Mouse (Mus musculus) adrenal gland, adult 2 months (tissue): ENCODE results near the gene Fcer2a. TPM values are rescaled to one million over a fixed set of nuclear protein-coding genes. Genes with fewer than 3 reads are reported as not detected.

Source experiments
- DNase-seq: peaks from one replicate; pipeline ENCODE4 v3.0.0; 2021
- polyA plus RNA-seq: library from polyadenylated mRNA; depleted of rRNA; stranded (reverse); fragments of >200 nt; gene quantifications from 2 replicates; pipeline ENCODE4 v1.2.3, GENCODE M21; 2012; rRNA removed
- total RNA-seq, 2 experiments: library from RNA; stranded (reverse); gene quantifications; 2 replicates each; pipeline ENCODE4 v1.2.3; 2021

Gene Fcer2a
- total and polyA plus RNA-seq, 3 experiments = 0.07 to 0.41 TPM; not detected in 1

- peak; percentile 95 for DNase-seq
Measured at GRCm38 (mm10) chr8:3676131-3676992, 17.6 kb downstream of the Fcer2a start, which contains the start of gene Trappc5. Gene Trappc5 (plus strand): TSS chr8:3676299.

GRCm38 (mm10) chr8:3674671-3675070 lies 19.3 kb downstream of the Fcer2a start:
- DNase-seq = no peak

- DNase-seq = peak; percentile 90
Measured at GRCm38 (mm10) chr8:3671980-3672491, 21.9 kb downstream of the Fcer2a start, which contains the start of gene Fcor. Gene Fcor (minus strand): TSS chr8:3672362.

GRCm38 (mm10) chr8:3670388-3670787 lies 23.6 kb downstream of the Fcer2a start:
- DNase-seq = no peak

GRCm38 (mm10) chr8:3665507-3665906 lies 28.5 kb downstream of the Fcer2a start, which contains the start of gene Mcemp1:
Gene Mcemp1 (plus strand): TSS chr8:3665754.
- no peak for DNase-seq

- DNase-seq = no peak
Measured at GRCm38 (mm10) chr8:3664405-3664804, 29.6 kb downstream of the Fcer2a start.

GRCm38 (mm10) chr8:3660889-3661288 lies 33.1 kb downstream of the Fcer2a start:
- no peak for DNase-seq

- DNase-seq = no peak
Measured at GRCm38 (mm10) chr8:3656725-3657381, 37.1 kb downstream of the Fcer2a start.

- DNase-seq = peak; percentile 37
Measured at GRCm38 (mm10) chr8:3655526-3655925, 38.4 kb downstream of the Fcer2a start, which contains the start of gene Retn. Gene Retn (plus strand): TSS chr8:3655770.

- no peak for DNase-seq
Measured at GRCm38 (mm10) chr8:3654726-3655508, 39.1 kb downstream of the Fcer2a start.

- no peak for DNase-seq
Measured at GRCm38 (mm10) chr8:3652845-3653244, 41.1 kb downstream of the Fcer2a start.

- no peak for DNase-seq
Measured at GRCm38 (mm10) chr8:3648990-3649389, 45.0 kb downstream of the Fcer2a start.

GRCm38 (mm10) chr8:3648268-3648667 lies 45.7 kb downstream of the Fcer2a start:
- DNase-seq = no peak

GRCm38 (mm10) chr8:3647561-3647960 lies 46.4 kb downstream of the Fcer2a start:
- DNase-seq = no peak

GRCm38 (mm10) chr8:3646824-3647531 lies 47.0 kb downstream of the Fcer2a start:
- peak; percentile 35 for DNase-seq

GRCm38 (mm10) chr8:3645804-3646203 lies 48.2 kb downstream of the Fcer2a start:
- peak; percentile 74 for DNase-seq

Other genes with a start within 250 kb of the Fcer2a start
- gene Pex11g, start 226.5 kb downstream of the Fcer2a start, total RNA-seq = 10 to 100 TPM; 10.4 TPM
- 11.8 and 16.9 TPM in 2 replicates for gene Pex11g, start 226.5 kb downstream of the Fcer2a start, polyA plus RNA-seq
- gene Tex45, start 223.3 kb downstream of the Fcer2a start, total RNA-seq = under 1 TPM in 1 of 2 experiments, not detected in 1; 0.17 TPM
- gene Tex45, start 223.3 kb downstream of the Fcer2a start, polyA plus RNA-seq = 0.16 and 0.17 TPM in 2 replicates
- gene Zfp358, start 201.0 kb downstream of the Fcer2a start, total RNA-seq = 10 to 100 TPM; 22.5 to 23.2 TPM
- 80.1 and 81.3 TPM in 2 replicates for gene Zfp358, start 201.0 kb downstream of the Fcer2a start, polyA plus RNA-seq
- gene Mcoln1, start 193.7 kb downstream of the Fcer2a start, total RNA-seq = 10 to 100 TPM; 42.5 to 45.0 TPM
- 1,409 and 1,463 TPM in 2 replicates for gene Mcoln1, start 193.7 kb downstream of the Fcer2a start, polyA plus RNA-seq
- 10 to 100 TPM; 35.2 to 38.8 TPM for gene Pnpla6, start 178.8 kb downstream of the Fcer2a start, total RNA-seq
- 48.3 and 54.6 TPM in 2 replicates for gene Pnpla6, start 178.8 kb downstream of the Fcer2a start, polyA plus RNA-seq
- not detected for gene C330021F23Rik, start 126.2 kb downstream of the Fcer2a start, total RNA-seq
- 0.11 TPM in 1 of 2 replicates, not detected in the other for gene C330021F23Rik, start 126.2 kb downstream of the Fcer2a start, polyA plus RNA-seq
- 10 to 100 TPM in 1 of 2 experiments, 1 to 10 TPM in 1; 5.2 to 13.3 TPM for gene Camsap3, start 106.9 kb downstream of the Fcer2a start, total RNA-seq
- 6.4 and 7.4 TPM in 2 replicates for gene Camsap3, start 106.9 kb downstream of the Fcer2a start, polyA plus RNA-seq
- 10 to 100 TPM; 34.8 to 36.8 TPM for gene Xab2, start 72.9 kb downstream of the Fcer2a start, total RNA-seq
- 40.7 and 40.9 TPM in 2 replicates for gene Xab2, start 72.9 kb downstream of the Fcer2a start, polyA plus RNA-seq
- 100 to 1,000 TPM; 153 to 159 TPM for gene Pet100, start 72.6 kb downstream of the Fcer2a start, total RNA-seq
- 1.7 and 2.2 TPM in 2 replicates for gene Pet100, start 72.6 kb downstream of the Fcer2a start, polyA plus RNA-seq
- not detected for gene Pcp2, start 68.6 kb downstream of the Fcer2a start, total RNA-seq
- gene Pcp2, start 68.6 kb downstream of the Fcer2a start, polyA plus RNA-seq = not detected in 2 replicates
- gene Stxbp2, start 63.2 kb downstream of the Fcer2a start, total RNA-seq = 100 to 1,000 TPM in 1 of 2 experiments, 10 to 100 TPM in 1; 72.1 to 131 TPM
- 106 and 141 TPM in 2 replicates for gene Stxbp2, start 63.2 kb downstream of the Fcer2a start, polyA plus RNA-seq
- 100 to 1,000 TPM; 165 to 223 TPM for gene Retn, start 38.4 kb downstream of the Fcer2a start, total RNA-seq
- 59.9 and 96.4 TPM in 2 replicates for gene Retn, start 38.4 kb downstream of the Fcer2a start, polyA plus RNA-seq
- under 1 TPM in 1 of 2 experiments, not detected in 1; 0.49 TPM for gene Mcemp1, start 28.4 kb downstream of the Fcer2a start, total RNA-seq
- gene Mcemp1, start 28.4 kb downstream of the Fcer2a start, polyA plus RNA-seq = not detected in 2 replicates
- 10 to 100 TPM; 59.0 to 69.8 TPM for gene Fcor, start 21.8 kb downstream of the Fcer2a start, total RNA-seq
- gene Fcor, start 21.8 kb downstream of the Fcer2a start, polyA plus RNA-seq = 18.3 and 18.8 TPM in 2 replicates
- gene Trappc5, start 17.9 kb downstream of the Fcer2a start, total RNA-seq = 10 to 100 TPM; 19.3 to 19.6 TPM
- 29.7 and 35.8 TPM in 2 replicates for gene Trappc5, start 17.9 kb downstream of the Fcer2a start, polyA plus RNA-seq
- gene Clec4g, start 26.5 kb upstream of the Fcer2a start, total RNA-seq = under 1 TPM in 1 of 2 experiments, not detected in 1; 0.24 TPM
- 0.08 TPM in 1 of 2 replicates, not detected in the other for gene Clec4g, start 26.5 kb upstream of the Fcer2a start, polyA plus RNA-seq
- under 1 TPM; 0.90 to 0.92 TPM for gene Cd209a, start 54.8 kb upstream of the Fcer2a start, total RNA-seq
- 0.19 TPM in 1 of 2 replicates, not detected in the other for gene Cd209a, start 54.8 kb upstream of the Fcer2a start, polyA plus RNA-seq
- gene Cd209e, start 160.1 kb upstream of the Fcer2a start, total RNA-seq = not detected
- not detected in 2 replicates for gene Cd209e, start 160.1 kb upstream of the Fcer2a start, polyA plus RNA-seq
- 1 to 10 TPM; 1.3 TPM for gene Cd209d, start 184.4 kb upstream of the Fcer2a start, total RNA-seq
- 0.30 TPM in 1 of 2 replicates, not detected in the other for gene Cd209d, start 184.4 kb upstream of the Fcer2a start, polyA plus RNA-seq
- gene Cd209b, start 232.7 kb upstream of the Fcer2a start, total RNA-seq = 1 to 10 TPM; 1.2 to 3.4 TPM
- 0.09 and 0.41 TPM in 2 replicates for gene Cd209b, start 232.7 kb upstream of the Fcer2a start, polyA plus RNA-seq